Mouse (Mus musculus) liver, postnatal 0 days (tissue): Measurements from ENCODE around the gene Psap.

Source experiments
- CTCF ChIP-seq: sonication (generic); IDR thresholded peaks from 2 replicates; pipeline ENCODE4 v1.5.1; 2016; ENCODE audit warnings: antibody characterized with exemption, low read depth
- EP300 ChIP-seq: IDR thresholded peaks from 2 replicates; pipeline ENCODE4 v1.6.1; 2016; ENCODE audit warnings: antibody characterized with exemption, low read depth, mild to moderate bottlenecking

GRCm38 (mm10) chr10:60279290-60279940, 2.0 kb downstream of the Psap start:
- no peak for TF ChIP-seq EP300
- no peak for TF ChIP-seq CTCF
